Mouse (Mus musculus): ENCODE results near the gene H1f0. TPM values are rescaled to one million over a fixed set of nuclear protein-coding genes. Genes with fewer than 3 reads are reported as not detected.
"Not testable (repeated sequence)": the region's sequence is repeated elsewhere in the genome, so short reads cannot be mapped to it uniquely, and the experiment has no call there.

H1f0 gene
- polyA plus RNA-seq, 1 experiment from 2014 or later, result 546 TPM

DNA sequence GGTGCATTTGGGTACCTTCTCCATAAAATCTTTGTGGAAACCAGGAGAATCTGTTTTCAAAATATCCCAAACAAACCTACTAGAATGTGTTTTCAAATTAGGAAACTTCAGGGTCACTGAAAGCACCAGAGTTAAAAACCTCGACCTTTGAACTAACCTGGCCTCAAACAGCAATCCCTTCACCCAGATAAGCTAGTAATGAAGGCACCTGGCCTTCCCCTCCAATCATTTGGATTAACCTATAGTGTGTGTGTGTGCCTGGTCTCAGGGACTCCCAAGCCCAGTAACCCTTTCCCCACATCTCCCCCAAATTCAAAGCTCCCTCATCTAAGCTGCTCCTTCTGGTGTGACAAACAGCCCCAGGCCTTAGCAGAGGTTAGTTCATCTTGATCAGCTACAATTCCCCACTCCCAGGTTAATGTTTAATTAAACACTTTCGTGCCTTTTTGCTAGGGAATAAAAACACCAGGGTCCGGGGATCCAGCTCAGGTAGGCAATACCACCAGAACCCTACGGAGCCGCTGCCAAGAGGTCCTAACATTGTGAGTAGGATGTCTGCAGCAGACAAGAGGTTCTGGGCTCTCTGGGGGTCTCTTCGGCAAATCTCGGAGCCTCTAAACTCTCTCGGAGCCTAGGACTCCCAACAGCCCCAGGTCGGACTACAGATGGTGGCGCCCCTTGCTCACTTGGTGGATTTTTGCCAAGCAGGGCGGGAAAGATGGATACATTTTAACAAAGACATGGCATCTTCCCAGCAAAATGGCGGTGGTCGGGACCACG is 1.5 kb upstream of the H1f0 start:
- peak overlapping the region; percentile 77 for H3K4me3 ChIP-seq
- peak overlapping the region; percentile 99; the same call in 1 of the 2 replicates for H3K27ac ChIP-seq

DNA sequence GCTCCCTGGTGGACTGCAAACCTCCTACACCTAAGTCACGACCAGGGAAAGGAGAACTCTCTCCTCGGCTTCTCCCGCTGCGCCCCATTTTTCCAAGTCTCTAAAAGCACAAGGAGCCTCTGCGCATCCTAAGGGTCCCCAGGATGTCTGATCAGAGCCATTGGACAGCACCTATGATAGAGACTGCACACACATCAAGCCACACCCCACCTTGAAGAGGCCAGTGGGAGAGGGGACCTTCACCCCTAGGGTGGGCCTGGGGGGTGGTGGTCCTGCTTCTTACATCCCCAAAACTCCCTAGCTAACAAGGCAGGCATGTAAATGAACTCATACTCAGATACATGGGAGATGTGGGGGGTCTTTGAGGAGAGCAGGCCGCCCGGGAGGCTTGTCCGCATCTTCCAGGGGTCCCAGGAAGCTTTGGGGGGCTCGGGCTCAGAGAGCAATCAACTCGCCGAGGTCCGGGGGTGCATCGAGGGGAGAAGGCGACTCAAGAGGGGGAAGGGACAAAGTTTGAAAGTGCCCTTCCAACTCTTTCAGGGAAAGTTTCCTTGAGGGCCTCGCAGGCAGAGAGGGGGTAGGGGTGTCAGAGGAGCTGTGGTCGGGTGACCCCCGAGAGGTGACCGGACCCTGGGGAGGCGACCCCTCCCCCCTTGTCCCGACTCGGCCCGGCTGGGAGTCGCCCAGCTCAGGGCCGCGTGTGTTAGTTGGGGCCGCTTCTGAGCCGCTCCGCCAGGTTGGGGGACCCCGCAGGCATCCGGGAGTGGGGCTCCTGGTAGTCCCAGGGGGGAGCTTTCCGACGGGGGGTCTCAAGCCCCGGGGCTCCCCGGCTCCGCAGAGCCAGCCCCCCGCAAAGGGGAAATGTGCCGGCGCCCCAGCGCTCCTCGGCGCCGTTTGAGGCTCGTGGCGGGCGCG is 702 bp upstream of the H1f0 start:
- 0 out of 2 replicates have a peak, but pooled peaks cover 3% of the 10 kb centered on the region for H3K27me3 ChIP-seq
- peak overlapping the region; percentile 97 for H3K4me2 ChIP-seq
- H3K36me3 ChIP-seq, result 0 out of 2 replicates have a peak, but pooled peaks cover 3% of the 10 kb centered on the region
- H3K27ac ChIP-seq, result peak overlapping the region; percentile 99
- H3K9ac ChIP-seq, result peak overlapping the region; percentile 100
- H3K4me1 ChIP-seq, result peaks cover 53% of the 10 kb centered on the region
- WGBS, result 6% methylated on average over 37 of the region's 46 CpGs
- ATAC-seq (ENCODE audit: insufficient number of reproducible peaks, insufficient read depth, low FRiP score, low TSS enrichment, low read depth), result no peak
- no peaks in the 10 kb centered on the region for H3K9me3 ChIP-seq
- H3K4me3 ChIP-seq, result peak overlapping the region; percentile 77

More for the DNA sequence above, 1.5 kb upstream of the H1f0 start:
- peak overlapping the region; percentile 100; the same call in 1 of the 2 replicates for H3K9ac ChIP-seq
- 0 out of 2 replicates have a peak, but pooled peaks cover 3% of the 10 kb centered on the region for H3K27me3 ChIP-seq
- 48% methylated on average over 14 of the region's 14 CpGs for WGBS
- peak overlapping the region; percentile 97 for H3K4me2 ChIP-seq
- no peaks in the 10 kb centered on the region for H3K9me3 ChIP-seq
- H3K4me1 ChIP-seq, result peaks cover 47% of the 10 kb centered on the region
- no peaks in the 10 kb centered on the region for H3K36me3 ChIP-seq
- no peak for ATAC-seq (ENCODE audit: insufficient number of reproducible peaks, insufficient read depth, low FRiP score, low TSS enrichment, low read depth)

DNA sequence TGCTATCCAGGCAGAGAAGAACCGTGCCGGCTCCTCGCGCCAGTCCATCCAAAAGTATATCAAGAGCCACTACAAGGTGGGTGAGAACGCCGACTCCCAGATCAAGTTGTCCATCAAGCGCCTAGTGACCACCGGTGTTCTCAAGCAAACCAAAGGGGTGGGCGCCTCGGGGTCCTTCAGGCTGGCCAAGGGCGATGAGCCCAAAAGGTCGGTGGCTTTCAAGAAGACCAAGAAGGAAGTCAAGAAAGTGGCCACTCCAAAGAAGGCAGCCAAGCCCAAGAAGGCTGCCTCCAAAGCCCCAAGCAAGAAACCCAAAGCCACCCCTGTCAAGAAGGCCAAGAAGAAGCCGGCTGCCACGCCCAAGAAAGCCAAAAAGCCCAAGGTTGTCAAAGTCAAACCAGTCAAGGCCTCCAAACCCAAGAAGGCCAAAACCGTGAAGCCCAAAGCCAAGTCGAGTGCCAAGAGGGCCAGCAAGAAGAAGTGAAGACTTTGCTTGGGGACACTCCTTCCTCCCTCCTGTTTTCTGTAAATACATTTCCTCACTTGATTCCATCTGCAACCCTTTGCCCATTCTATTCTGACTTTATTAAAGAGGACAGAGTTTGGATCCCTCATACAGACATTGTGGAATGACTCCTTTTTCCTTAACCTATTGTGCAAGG is 704 bp downstream of the H1f0 start:
- H3K9me3 ChIP-seq, result no peaks in the 10 kb centered on the region
- H3K4me3 ChIP-seq, result peak overlapping the region; percentile 77
- peaks cover 51% of the 10 kb centered on the region for H3K4me1 ChIP-seq
- H3K27ac ChIP-seq, result peak overlapping the region; percentile 99
- H3K36me3 ChIP-seq, result peaks cover 6% of the 10 kb centered on the region; the same call in 1 of the 2 replicates
- peak overlapping the region; percentile 100 for H3K9ac ChIP-seq
- WGBS, result 27% methylated on average over 16 of the region's 16 CpGs
- peak overlapping the region; percentile 97 for H3K4me2 ChIP-seq
- 0 out of 2 replicates have a peak, but pooled peaks cover 3% of the 10 kb centered on the region for H3K27me3 ChIP-seq
- no peak for ATAC-seq (ENCODE audit: insufficient number of reproducible peaks, insufficient read depth, low FRiP score, low TSS enrichment, low read depth)

DNA sequence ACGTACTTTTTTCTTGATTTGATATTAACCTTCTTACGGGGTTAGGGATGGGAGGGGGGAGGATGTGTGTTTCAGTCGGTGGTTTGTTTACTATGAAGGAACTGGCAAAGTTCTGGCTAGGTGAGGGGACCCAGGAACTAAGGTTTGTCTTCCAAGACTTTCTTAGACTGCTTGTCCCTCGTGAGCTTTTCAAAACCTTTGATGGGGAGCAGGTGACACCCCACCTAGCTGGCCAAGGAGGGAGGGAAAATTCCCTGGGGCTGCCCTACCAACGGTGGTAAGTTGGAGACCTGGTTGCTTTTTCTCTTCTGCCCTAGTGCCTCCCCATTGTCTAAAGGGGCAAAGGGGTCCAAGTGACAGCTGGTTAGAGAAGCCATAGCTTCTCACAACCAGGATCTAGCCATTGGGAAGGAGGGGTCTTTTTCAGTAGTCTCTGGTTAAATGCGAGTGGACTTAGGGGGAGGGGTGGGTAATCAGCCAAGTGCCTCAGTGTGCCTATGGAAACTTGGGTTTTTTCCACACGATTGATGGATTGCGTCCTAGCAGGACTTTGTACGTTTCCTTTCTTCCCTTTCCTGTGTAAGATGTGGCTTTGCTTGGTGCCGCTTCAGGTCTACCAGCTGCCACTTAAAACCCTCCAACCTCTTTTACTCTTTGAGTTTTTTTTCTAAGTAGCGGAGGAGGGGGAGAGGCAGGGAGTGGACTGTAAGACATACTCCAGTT is 1.4 kb downstream of the H1f0 start:
- H3K27ac ChIP-seq, result peak overlapping the region; percentile 99
- WGBS, result 8% methylated on average over 11 of the region's 11 CpGs
- ATAC-seq (ENCODE audit: insufficient number of reproducible peaks, insufficient read depth, low FRiP score, low TSS enrichment, low read depth), result no peak
- no peaks in the 10 kb centered on the region for H3K9me3 ChIP-seq
- peak overlapping the region; percentile 100 for H3K9ac ChIP-seq
- peak overlapping the region; percentile 97 for H3K4me2 ChIP-seq
- peaks cover 51% of the 10 kb centered on the region for H3K4me1 ChIP-seq
- H3K27me3 ChIP-seq, result 0 out of 2 replicates have a peak, but pooled peaks cover 2% of the 10 kb centered on the region
- H3K4me3 ChIP-seq, result peak overlapping the region; percentile 77
- H3K36me3 ChIP-seq, result peaks cover 12% of the 10 kb centered on the region; the same call in 1 of the 2 replicates

DNA sequence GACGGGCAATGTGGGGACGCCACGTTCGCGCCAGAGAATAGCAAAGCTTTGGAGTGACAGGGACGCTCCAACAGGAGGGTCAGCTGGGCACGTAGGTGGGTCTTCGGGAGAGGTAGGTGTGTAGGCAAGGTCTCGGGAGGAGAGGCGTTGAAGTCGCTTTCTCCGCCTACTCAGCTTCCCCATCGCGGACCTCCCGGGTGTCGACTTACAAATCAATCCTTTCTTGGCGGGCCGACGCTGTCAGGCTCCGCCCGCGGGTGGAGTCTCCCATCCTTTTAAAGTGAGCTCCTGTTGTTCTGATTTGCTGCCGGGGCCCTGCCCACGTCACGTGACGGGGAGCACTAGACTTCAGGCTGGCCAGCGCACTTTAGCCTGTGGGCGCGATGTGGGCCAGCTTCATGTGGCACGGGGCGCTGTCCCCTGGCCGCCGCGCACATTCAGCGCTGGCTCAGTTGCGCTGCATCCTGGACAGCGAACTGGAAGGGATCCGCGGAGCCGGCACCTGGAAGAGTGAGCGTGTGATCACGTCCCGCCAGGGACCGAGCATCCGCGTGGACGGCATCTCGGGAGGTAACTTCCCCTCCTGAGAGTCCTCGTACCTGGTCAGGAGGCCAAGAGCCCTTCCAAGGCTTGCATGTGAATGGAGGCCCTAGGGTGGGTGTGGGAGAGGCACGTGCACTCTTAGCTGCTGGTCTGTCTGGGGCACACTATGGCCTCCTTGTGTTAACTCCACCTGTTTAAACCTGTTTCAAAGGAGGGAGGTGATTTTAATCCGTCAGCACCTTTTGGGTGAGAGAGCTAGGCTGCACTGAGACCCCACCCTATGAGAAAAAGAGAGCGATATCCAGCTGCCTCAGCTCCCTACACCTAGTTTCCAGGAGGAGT is 2.5 kb downstream of the H1f0 start:
- WGBS, result under 1% methylated on average over 52 of the region's 52 CpGs
- Histone ChIP-seq H3K4me1 (peaks cover 41% of the 10 kb centered on the region), H3K36me3 (peaks cover 23% of the 10 kb centered on the region), H3K4me2 (peak overlapping the region; percentile 97), H3K27ac (peak overlapping the region; percentile 99), H3K27me3 (no peaks in the 10 kb centered on the region), H3K9ac (peak overlapping the region; percentile 100), H3K4me3 (peak overlapping the region; percentile 77), H3K9me3 (no peaks in the 10 kb centered on the region)
- peak; percentile 84 for ATAC-seq (ENCODE audit: insufficient number of reproducible peaks, insufficient read depth, low FRiP score, low TSS enrichment, low read depth)

DNA sequence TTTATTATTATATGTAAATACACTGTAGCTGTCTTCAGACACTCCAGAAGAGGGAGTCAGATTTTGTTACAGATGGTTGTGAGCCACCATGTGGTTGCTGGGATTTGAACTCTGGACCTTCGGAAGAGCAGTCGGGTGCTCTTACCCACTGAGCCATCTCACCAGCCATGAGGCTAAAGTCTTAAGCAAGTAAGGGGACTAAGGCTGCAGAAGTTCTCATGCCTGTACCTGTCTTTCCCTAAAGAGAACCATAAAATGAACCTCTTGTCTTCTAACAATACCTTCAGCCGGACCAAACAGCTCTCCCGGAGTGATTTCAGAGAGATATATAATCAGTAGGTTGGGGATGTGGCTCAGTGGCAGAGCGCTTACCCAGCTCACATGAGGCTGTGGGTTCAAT is 3.7 kb downstream of the H1f0 start:
- H3K4me2 ChIP-seq, result peak overlapping the region; percentile 97; the same call in 1 of the 2 replicates
- H3K27me3 ChIP-seq; H3K4me3 ChIP-seq; H3K9ac ChIP-seq; ATAC-seq (ENCODE audit: insufficient number of reproducible peaks, insufficient read depth, low FRiP score, low TSS enrichment, low read depth); H3K27ac ChIP-seq; H3K9me3 ChIP-seq: not testable (repeated sequence)
- peaks cover 30% of the 10 kb centered on the region for H3K4me1 ChIP-seq
- WGBS, result 88% methylated on average over 5 of the region's 5 CpGs
- peaks cover 34% of the 10 kb centered on the region for H3K36me3 ChIP-seq

DNA sequence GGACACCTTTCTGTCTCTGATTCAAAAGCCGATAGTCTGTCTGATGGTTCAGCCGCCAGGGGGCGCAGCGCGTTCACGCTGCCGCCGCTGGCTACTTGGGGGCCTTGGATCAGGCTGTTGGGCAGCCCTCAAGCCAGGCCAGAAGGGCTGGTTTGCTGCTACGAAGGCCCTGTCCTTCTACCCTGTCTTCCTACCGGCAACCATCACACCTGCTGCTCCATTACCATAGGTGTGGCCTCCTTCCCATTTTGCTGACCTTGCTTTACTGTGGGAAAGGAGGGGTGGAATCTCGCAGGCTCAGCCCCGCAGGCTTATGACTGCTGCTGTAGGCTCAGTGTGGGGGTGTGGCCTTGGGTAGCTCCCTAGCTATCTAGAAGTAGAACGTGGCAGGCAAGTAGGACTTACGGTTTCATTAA is 9.7 kb downstream of the H1f0 start:
- no peak overlapping the region for H3K4me3 ChIP-seq
- peaks cover 39% of the 10 kb centered on the region for H3K36me3 ChIP-seq
- peaks cover 32% of the 10 kb centered on the region for H3K27me3 ChIP-seq
- no peak overlapping the region for H3K27ac ChIP-seq
- ATAC-seq (ENCODE audit: insufficient number of reproducible peaks, insufficient read depth, low FRiP score, low TSS enrichment, low read depth), result no peak
- H3K4me2 ChIP-seq, result peak overlapping the region; percentile 30; the same call in 1 of the 2 replicates
- 11% methylated on average over 14 of the region's 14 CpGs for WGBS
- H3K9me3 ChIP-seq, result no peaks in the 10 kb centered on the region
- H3K9ac ChIP-seq, result 0 out of 2 replicates have a peak overlapping the region, but pooled peaks have one; percentile 37
- peaks cover 40% of the 10 kb centered on the region for H3K4me1 ChIP-seq

DNA sequence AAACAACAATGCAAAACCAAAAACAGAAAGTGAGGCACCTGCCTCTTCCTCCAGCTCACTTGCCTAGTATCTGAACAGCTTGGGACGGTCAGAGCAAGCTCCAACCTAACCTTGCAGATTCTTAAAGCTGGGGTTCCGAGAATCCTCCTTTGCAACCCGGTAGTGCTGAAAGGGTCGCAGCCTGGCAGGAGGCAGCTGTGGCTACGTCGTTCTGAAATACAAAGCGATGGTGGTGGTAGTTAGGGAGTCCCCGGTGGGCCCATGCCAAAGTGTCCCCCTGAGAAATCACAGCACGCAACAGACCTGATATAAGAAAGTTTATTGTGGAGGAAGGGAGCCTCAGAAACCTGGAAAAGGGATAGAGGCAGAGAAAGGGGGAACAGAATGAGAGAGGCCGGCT is 10.1 kb downstream of the H1f0 start:
- Histone ChIP-seq H3K4me2 (no peak overlapping the region), H3K4me1 (peaks cover 43% of the 10 kb centered on the region), H3K9me3 (no peaks in the 10 kb centered on the region), H3K4me3 (no peak overlapping the region), H3K9ac (no peak overlapping the region), H3K27ac (no peak overlapping the region), H3K36me3 (peaks cover 39% of the 10 kb centered on the region), H3K27me3 (peaks cover 36% of the 10 kb centered on the region)
- 68% methylated on average over 10 of the region's 10 CpGs for WGBS
- ATAC-seq (ENCODE audit: insufficient number of reproducible peaks, insufficient read depth, low FRiP score, low TSS enrichment, low read depth), result no peak

DNA sequence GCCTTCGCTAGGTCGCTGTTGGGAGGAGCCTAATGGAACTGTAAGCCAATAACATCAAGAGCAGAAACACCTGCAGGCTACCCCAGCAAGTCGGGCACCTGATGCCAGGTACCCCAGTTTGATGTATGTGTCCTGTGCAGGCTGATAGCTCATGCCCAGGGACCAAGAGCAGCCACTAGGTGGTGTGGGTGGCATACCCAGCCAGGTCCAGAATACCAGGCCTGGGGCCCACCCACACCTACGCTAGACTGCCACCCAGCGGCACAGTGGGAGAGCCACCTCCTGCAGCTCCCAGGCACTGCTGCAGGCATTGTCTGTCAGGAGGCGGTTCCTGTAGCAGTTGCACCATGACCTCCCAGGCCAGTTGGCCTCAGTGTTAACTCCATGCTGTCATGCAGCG is 10.6 kb downstream of the H1f0 start:
- Histone ChIP-seq H3K9ac (0 out of 2 replicates have a peak overlapping the region, but pooled peaks have one; percentile 16), H3K4me2 (no peak overlapping the region), H3K27ac (no peak overlapping the region), H3K27me3 (peaks cover 41% of the 10 kb centered on the region), H3K4me1 (peaks cover 44% of the 10 kb centered on the region), H3K4me3 (no peak overlapping the region), H3K36me3 (peaks cover 38% of the 10 kb centered on the region), H3K9me3 (no peaks in the 10 kb centered on the region)
- 13% methylated on average over 7 of the region's 7 CpGs for WGBS
- ATAC-seq (ENCODE audit: insufficient number of reproducible peaks, insufficient read depth, low FRiP score, low TSS enrichment, low read depth), result peak; percentile 40; the same call in 1 of the 2 replicates

Measured in embryonic facial prominence, embryonic 13.5 days (tissue).